In the genomic region with DNA sequence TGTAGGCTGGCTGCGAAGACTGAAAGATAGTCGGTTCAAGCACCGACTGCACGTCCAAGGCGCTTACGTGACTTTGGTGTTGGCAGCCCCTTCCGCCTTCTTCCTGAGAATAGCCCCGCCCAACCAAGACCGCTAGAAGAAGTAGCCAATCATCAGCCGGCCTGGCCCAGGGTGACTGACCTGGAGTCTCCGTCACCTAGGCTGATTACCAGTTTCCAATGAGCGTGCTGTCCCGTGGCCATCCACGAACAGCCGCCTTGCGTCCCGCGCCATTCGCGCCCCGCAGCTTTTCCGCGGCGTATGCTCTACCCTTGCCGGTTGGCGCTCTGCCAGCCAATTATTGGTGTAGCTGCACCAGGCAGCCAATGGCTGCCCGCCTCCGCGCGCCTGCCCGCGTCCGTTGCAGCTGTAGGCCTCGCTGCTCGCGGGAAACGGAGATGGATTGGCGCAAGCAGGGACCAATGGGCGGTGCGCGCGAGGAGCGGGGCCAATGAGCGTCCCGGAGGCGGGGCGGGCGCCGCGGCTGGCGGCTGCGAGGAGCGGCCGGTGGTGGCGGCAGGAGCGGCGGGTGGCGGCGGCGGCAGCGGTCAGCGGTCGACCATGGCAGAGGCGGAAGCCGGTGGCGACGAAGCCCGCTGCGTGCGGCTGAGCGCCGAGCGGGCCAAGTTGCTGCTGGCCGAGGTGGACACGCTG, we compare ENCODE assay signal across 8 mouse cellular contexts. TPM values are rescaled to one million over a fixed set of nuclear protein-coding genes. Genes with fewer than 3 reads are reported as not detected.
DNase-seq lines count a peak whose midpoint lies in the region; ATAC-seq and TF ChIP-seq lines count a peak whose summit lies in the region.

Gene E4f1, minus strand, starts transcription at position 404 of the 693 bp plus-strand sequence.
Gene Pgp, plus strand, starts transcription at position 483 of the 693 bp plus-strand sequence.

- H3K36me3 ChIP-seq in hindbrain, embryonic 10.5 days: peaks cover 32% of the 10 kb centered on the region
- 0 out of 2 replicates have a peak, but pooled peaks cover 4% of the 10 kb centered on the region for H3K36me3 ChIP-seq in lung, postnatal 0 days (ENCODE audit: insufficient read depth, low read length)

- no peaks in the 10 kb centered on the region for H3K27me3 ChIP-seq in hindbrain, embryonic 10.5 days (ENCODE audit: insufficient read depth, poor library complexity, severe bottlenecking)
- H3K27me3 ChIP-seq in lung, postnatal 0 days (replicated peaks; ENCODE audit: insufficient read depth, low read length): no peaks in the 10 kb centered on the region

- TF ChIP-seq EP300 in lung, postnatal 0 days (IDR thresholded peaks at IDR 0.05): no peak

- H3K4me2 ChIP-seq in lung, postnatal 0 days (replicated peaks; ENCODE audit: low read depth, low read length): peak within 1 kb of the TSS; percentile 85

- no peaks in the 10 kb centered on the region for H3K9me3 ChIP-seq in hindbrain, embryonic 10.5 days
- no peaks in the 10 kb centered on the region for H3K9me3 ChIP-seq in lung, postnatal 0 days (ENCODE audit: low read length)

- ATAC-seq in frontal cortex, adult (ENCODE audit: low TSS enrichment): peak; percentile 90
- ATAC-seq in lung, postnatal 0 days: peak; percentile 99

- peak within 1 kb of the TSS; percentile 96 for H3K27ac ChIP-seq in hindbrain, embryonic 10.5 days
- peak within 1 kb of the TSS; percentile 75 for H3K27ac ChIP-seq in lung, postnatal 0 days (ENCODE audit: low read length)

- DNase-seq in MN1 (ENCODE audit: low spot score): peak; percentile 99
- peak; percentile 99 for DNase-seq in cerebellum, adult 9-10 months
- DNase-seq in hindbrain, embryonic 10.5 days (ENCODE audit: low spot score): peak; percentile 99
- peak; percentile 99 for DNase-seq in layer of hippocampus, adult 9-11 months
- peak; percentile 99 for DNase-seq in lung, postnatal 0 days (ENCODE audit: low spot score)
- DNase-seq in ovary, postnatal 14 days (ENCODE audit: low spot score): peak; percentile 97
- DNase-seq in thymus, postnatal 14 days: peak; percentile 97

- H3K9ac ChIP-seq in lung, postnatal 0 days (replicated peaks; ENCODE audit: low read depth): peak within 1 kb of the TSS; percentile 64

- H3K4me3 ChIP-seq in hindbrain, embryonic 10.5 days: peak within 1 kb of the TSS; percentile 96
- H3K4me3 ChIP-seq in lung, postnatal 0 days (ENCODE audit: low read depth, low read length): peak within 1 kb of the TSS; percentile 73

- peak; percentile 19; the same call in 1 of the 2 replicates for TF ChIP-seq CTCF in lung, postnatal 0 days (IDR thresholded peaks at IDR 0.05)

- peaks cover 35% of the 10 kb centered on the region for H3K4me1 ChIP-seq in hindbrain, embryonic 10.5 days (replicated peaks)
- peaks cover 20% of the 10 kb centered on the region; the same call in 1 of the 2 replicates for H3K4me1 ChIP-seq in lung, postnatal 0 days (ENCODE audit: insufficient read depth, low read depth, low read length)

- 0% methylated on average over 73 of the region's 75 CpGs for WGBS in hindbrain, embryonic 10.5 days
- whole genome bisulfite sequencing in lung, postnatal 0 days: under 1% methylated on average over 61 of the region's 75 CpGs

RNA-seq across cellular contexts. Expression of gene E4f1, which starts in this region (rescaled TPM):
- 37.8 and 40.1 TPM in 2 replicates for polyA plus RNA-seq in hindbrain, embryonic 10.5 days (2016; fragmentation: Nextera tagmentation; extraction: Ambion mirVana)
- polyA plus RNA-seq in lung, postnatal 0 days (2015; fragmentation: Nextera tagmentation; extraction: Ambion mirVana): 15.7 and 17.5 TPM in 2 replicates

RNA-seq across cellular contexts. Expression of gene Pgp, which starts in this region (rescaled TPM):
- polyA plus RNA-seq in hindbrain, embryonic 10.5 days (2016; fragmentation: Nextera tagmentation; extraction: Ambion mirVana): 80.9 and 81.8 TPM in 2 replicates
- 40.4 and 42.5 TPM in 2 replicates for polyA plus RNA-seq in lung, postnatal 0 days (2015; fragmentation: Nextera tagmentation; extraction: Ambion mirVana)

Comparison
In these comparisons a context has a peak if more than half of its experiments do, and no peak if none do; other contexts are left out.
1. Peak in every context shown above with its lines: DNase-seq, ATAC-seq, H3K4me3 ChIP-seq and H3K27ac ChIP-seq.